Mouse (Mus musculus) left cerebral cortex, postnatal 36 days (tissue): ENCODE measurements around the gene Gm10217. TPM values are rescaled to one million over a fixed set of nuclear protein-coding genes. Genes with fewer than 3 reads are reported as not detected.

Source experiments
- DNase-seq, 2 experiments: peaks; one replicate each; pipeline ENCODE4 v3.0.0; 2021 to 2022; ENCODE audit warnings: low spot score in 2 of 2, mixed read lengths in 1 of 2
- intact Hi-C: fragments of 180-260 bp; cut with DNase I; formaldehyde crosslinking; loops from one replicate; pipeline ENCODE4 v1.15.1; 2025
- total RNA-seq, 2 experiments: library from RNA; stranded (reverse); gene quantifications; 2 replicates each; pipeline ENCODE4 v1.2.3; 2021

Gm10217 gene
- total RNA-seq: not detected

DNA sequence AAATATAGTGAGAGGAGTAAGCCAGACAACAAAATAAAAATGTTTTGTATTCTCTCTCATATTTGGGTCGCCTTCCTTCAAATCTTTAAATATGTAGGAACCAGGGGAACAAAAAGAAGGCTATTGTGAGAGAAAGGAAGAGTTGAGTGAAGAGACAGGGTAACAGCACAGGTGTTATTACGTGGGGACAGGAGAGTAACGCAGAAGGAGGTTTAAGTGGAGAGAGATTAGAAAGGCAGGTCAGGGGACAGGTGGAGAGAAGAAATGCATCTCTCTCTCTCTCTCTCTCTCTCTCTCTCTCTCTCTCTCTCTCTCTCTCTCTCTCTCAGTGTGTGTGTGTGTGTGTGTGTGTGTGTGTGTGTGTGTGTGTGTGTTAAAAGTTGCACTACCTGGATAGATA lies at the start of gene Gm10217:
Gene Gm10217, plus strand, starts transcription at position 301 of the 400 bp plus-strand sequence.
- intact Hi-C loops: no loop called here
- DNase-seq: no peak

DNA sequence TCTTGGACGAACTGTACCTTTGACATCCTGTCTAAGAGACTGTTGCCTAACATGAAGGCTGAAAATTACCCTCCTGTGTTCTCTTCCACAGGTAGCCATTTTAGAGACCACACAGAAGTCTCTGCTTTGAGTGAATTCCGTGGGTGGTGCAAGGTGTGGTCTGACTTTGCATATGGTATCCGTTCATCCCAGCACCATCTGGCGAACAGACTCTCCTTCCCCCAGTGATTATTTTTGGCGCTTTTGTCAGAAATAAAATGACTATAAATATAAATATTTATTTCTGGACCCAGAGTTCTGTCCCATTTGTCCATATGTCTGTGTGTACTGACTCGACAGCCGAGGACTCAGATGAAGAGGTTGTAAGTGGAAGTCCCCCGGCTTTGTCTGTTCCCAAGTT lies 39.3 kb upstream of the Gm10217 start:
- intact Hi-C loops: no loop called here
- DNase-seq: peak; percentile 41 to 42

DNA sequence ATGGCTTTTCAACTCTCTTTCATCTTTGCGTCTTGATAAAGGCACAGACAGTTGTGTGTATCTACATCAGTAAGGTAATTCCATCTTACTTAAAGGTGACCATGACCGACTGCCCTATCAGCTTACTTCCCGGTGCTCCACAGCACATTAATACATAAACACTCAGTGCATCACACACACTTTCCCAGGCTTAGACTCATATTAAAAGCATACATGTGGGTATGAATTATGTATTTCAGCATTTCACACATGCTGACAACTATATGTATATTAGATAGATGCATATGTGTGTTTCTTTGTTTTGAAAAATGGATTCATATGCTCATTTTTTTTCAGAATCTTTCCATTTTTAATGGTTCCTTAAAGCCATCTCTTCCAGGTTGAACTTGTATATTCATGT lies 23.8 kb upstream of the Gm10217 start:
- DNase-seq: no peak
- intact Hi-C loops: no loop called here

DNA sequence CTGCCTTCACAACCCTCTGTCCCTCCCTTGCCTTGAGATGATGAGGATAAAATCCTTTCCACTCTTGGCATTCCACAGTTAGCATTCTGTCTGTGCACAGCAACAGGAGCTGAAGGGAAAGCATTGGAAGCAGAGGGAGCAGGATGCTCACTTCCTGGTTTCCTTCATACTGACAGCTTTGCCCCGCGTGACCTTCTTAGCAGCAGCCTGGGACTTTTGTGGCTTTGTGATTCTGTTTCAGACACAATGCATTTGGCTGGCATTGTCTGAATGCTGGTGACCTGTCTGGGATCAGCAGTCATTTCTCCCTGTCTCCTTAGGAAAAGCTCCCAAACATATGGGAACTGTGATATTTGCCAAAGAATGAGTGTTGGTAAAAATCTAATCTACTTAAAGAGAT lies 4.8 kb upstream of the Gm10217 start:
- DNase-seq: no peak
- intact Hi-C loops: no loop called here

DNA sequence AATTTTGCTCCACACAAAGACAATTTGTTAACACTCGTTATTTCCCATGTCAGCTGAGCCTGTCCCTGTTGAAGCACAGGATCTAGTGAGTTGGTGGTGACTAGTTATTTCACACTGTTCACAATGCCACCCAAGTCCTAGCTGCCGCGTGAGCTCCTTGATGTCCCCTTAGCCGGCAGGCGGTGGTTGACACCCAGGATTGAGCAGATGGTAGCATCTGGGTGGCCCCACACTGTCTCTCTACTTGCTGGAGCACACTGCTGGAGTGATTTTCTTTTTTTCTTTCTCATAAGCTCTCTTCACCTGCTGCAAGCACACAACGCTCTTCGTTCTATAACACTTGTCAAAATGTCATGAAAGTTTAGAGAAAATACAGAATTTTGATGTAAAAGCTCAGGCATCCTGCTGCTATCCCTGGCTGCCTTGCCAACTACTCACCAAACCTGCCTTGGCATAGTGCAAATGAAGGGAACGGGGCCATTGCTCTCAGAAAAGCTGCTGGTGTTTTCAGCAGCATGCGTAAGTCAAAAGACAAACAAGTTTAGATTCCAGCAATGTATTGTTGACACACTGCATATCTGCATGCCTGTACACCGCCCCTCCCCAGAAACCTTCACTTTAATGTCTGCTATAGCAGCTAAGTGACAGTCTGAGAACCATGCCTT lies 3.4 kb upstream of the Gm10217 start:
- intact Hi-C loops: no loop called here

DNA sequence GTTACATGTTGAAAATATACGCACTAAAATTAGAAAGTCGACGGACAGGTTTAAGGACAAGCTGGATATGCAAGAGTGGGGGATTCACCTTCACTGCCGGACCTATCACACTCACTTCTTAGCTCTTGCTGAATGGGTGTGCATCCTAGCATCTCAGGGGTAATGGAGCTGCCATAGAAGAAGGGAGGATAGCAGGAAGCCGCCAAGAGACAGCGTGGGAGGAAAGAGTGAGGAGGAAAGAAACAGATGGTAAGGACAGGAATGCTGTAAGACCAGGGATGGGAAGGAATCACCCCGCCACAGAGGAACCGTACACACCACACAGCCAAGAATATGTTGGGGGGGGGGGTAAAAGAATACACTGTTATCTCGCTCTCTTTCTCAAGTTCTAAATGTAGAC lies 1.1 kb downstream of the Gm10217 start:
- intact Hi-C loops: no loop called here
- DNase-seq: peak; percentile 45

More for the DNA sequence above, 3.4 kb upstream of the Gm10217 start:
- no peak for DNase-seq

DNA sequence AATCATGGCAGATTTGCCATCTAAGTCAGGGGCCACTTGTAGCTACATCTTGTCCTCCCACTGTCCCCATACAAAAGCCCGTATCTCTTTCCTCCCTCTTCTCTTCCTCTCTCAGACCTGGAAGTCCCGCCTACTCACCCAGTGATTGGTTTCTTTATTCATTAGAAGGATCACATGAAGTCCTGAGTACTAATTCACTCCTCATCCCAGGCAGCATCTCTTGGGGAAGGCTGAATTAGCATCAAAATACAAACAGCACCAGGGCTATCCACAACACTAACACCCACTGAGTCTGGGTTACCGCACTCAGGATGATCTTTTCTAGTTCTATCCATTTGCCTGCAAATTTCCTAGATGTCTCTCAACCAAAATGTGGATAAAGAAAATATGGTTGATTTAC lies 4.0 kb downstream of the Gm10217 start:
- DNase-seq: no peak
- intact Hi-C loops: no loop called here

DNA sequence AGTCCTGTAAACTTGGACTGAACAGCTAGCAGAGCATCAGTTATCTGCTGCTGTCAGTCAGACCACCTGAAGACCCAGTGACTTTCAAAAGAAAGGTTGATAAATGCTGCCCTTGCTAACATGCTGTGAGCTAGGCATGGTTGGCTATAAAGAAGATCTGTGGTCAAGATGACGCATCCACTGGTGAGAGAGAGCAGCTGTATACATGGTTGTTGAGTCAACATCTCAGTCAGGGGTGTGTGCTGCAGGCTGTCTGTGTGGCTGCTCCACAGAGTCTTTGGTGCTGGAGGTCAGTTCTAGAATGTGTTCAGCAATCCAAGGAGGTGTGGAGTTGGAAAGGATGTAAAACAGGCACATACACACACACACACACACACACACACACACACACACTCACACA lies 12.2 kb downstream of the Gm10217 start:
- intact Hi-C loops: no loop called here
- DNase-seq: no peak

DNA sequence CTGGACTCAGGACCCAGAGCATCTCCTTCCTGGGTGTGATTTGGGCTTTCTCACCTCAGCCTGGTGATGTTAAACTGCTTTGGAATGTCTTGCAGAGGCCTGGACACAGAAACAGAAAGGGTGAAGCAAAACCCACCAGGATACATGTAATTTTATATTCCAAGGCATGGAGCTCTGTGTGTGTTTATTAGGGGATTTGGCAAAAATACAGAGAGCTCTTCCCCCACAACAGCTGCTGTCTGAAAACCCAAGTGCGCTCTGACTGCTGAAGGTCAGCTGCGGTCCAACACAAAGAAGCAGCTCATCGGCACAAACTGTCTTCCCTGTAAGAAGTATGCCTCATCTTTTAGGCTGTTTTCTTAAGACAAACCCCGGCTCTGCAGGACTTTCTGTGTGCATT lies 15.9 kb downstream of the Gm10217 start:
- intact Hi-C loops: no loop called here
- DNase-seq: no peak

DNA sequence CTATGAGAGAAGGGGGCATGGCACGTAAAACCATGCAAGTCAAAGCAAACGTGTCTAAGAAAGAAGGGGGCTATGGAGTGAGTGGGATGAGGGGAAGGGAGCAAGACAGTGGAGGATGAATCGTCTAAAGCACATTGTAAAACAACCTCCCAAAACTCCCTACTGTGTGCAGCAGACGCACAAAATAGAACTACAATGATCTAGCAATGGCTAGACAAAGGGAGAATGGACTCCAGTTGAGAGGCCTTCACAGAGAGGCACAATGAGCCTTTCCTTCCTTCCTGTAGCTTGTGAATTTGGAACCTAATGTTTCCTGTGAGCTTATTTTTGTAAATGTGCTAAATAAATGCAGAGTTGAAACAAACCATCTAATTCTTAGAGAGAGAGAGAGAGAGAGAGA lies 22.7 kb downstream of the Gm10217 start:
- intact Hi-C loops: no loop called here

DNA sequence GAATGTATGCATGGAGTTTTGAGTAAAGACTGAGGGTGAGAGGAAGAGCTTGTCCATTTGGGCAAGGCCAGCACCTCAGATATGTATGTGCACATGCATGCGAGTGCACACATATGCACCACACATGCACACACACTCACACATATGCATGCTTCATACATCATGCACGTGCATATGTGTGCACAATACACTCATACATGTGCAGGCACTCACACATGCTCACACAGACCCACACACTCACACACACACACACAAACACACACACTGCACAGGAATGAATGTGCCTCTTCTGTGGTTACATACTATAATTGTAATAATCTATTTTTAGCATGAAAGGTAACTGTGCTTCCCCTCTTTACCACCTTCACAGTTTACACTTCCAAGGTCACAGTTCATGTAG lies 35.1 kb downstream of the Gm10217 start:
- intact Hi-C loops: no loop called here

More for the DNA sequence above, 22.7 kb downstream of the Gm10217 start:
- no peak for DNase-seq

DNA sequence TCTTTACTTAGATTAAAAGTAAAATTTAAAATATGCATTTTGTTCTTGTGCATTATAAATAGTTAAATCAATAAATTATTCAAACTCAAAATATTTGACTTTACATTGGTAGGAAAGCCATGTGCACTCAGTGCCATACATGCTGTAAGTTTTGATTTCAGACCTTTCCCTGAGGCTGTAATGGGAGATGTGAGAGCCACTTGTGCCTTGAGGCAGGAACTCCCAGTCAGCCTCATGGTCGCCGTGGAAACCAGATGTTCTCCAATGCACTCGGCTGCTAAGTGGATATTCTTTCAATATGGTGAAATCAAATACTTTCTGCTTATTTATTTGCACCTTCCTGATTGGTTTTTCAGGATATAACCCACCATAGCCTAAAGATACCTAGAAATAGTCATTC lies 35.6 kb downstream of the Gm10217 start:
- DNase-seq: no peak
- intact Hi-C loops: no loop called here

More for the DNA sequence above, 35.1 kb downstream of the Gm10217 start:
- DNase-seq: no peak

Other genes with a start within 250 kb of the Gm10217 start
- 100 to 1,000 TPM; 117 to 124 TPM for gene Fam155a, start 93.1 kb upstream of the Gm10217 start, total RNA-seq
- 1 to 10 TPM; 9.9 to 10.0 TPM for gene Lig4, start 113.4 kb downstream of the Gm10217 start, total RNA-seq
- gene Abhd13, start 113.5 kb downstream of the Gm10217 start, total RNA-seq: 10 to 100 TPM; 28.1 to 29.0 TPM
- gene Tnfsf13b, start 142.2 kb downstream of the Gm10217 start, total RNA-seq: 1 to 10 TPM; 2.7 to 3.1 TPM